Mouse (Mus musculus) CD4-positive, CD25-positive, alpha-beta regulatory T cell, adult 2 months (primary cell): Measurements from ENCODE around the gene Pla1a.
"Not testable (repeated sequence)": the region's sequence is repeated elsewhere in the genome, so short reads cannot be mapped to it uniquely, and the experiment has no call there.

Source experiments
- DNase-seq: peaks from one replicate; pipeline ENCODE4 v3.0.0-alpha.2; 2012; ENCODE audit warnings: low read depth, low spot score

Pla1a gene

GRCm38 (mm10) chr16:38432498-38433425, at the start of gene Pla1a:
Gene Pla1a (minus strand): TSS chr16:38433145.
- no peak for DNase-seq

GRCm38 (mm10) chr16:38481327-38481726, 48.4 kb upstream of the Pla1a start:
- DNase-seq = no peak

- DNase-seq = no peak
Observed at GRCm38 (mm10) chr16:38478296-38478695, 45.4 kb upstream of the Pla1a start.

GRCm38 (mm10) chr16:38477241-38477608, 44.3 kb upstream of the Pla1a start:
- not testable (repeated sequence) for DNase-seq

GRCm38 (mm10) chr16:38476312-38477240, 43.6 kb upstream of the Pla1a start:
- DNase-seq = peak; percentile 63

- DNase-seq = no peak
Observed at GRCm38 (mm10) chr16:38475681-38476311, 42.9 kb upstream of the Pla1a start.

- no peak for DNase-seq
Observed at GRCm38 (mm10) chr16:38474677-38475286, 41.8 kb upstream of the Pla1a start.

GRCm38 (mm10) chr16:38473661-38474060, 40.7 kb upstream of the Pla1a start:
- no peak for DNase-seq

- no peak for DNase-seq
Observed at GRCm38 (mm10) chr16:38472507-38472873, 39.5 kb upstream of the Pla1a start.

- no peak for DNase-seq
Observed at GRCm38 (mm10) chr16:38471697-38472506, 39.0 kb upstream of the Pla1a start.

- no peak for DNase-seq
Observed at GRCm38 (mm10) chr16:38469437-38469836, 36.5 kb upstream of the Pla1a start.

GRCm38 (mm10) chr16:38468706-38469018, 35.7 kb upstream of the Pla1a start:
- no peak for DNase-seq

GRCm38 (mm10) chr16:38467917-38468705, 35.2 kb upstream of the Pla1a start:
- DNase-seq = no peak

- no peak for DNase-seq
Observed at GRCm38 (mm10) chr16:38467091-38467916, 34.4 kb upstream of the Pla1a start.

GRCm38 (mm10) chr16:38466089-38466488, 33.1 kb upstream of the Pla1a start:
- DNase-seq = no peak

- DNase-seq = no peak
Observed at GRCm38 (mm10) chr16:38463305-38463704, 30.4 kb upstream of the Pla1a start.

- no peak for DNase-seq
Observed at GRCm38 (mm10) chr16:38462161-38462560, 29.2 kb upstream of the Pla1a start.

- DNase-seq = no peak
Observed at GRCm38 (mm10) chr16:38461749-38462148, 28.8 kb upstream of the Pla1a start.

GRCm38 (mm10) chr16:38459990-38460389, 27.0 kb upstream of the Pla1a start:
- no peak for DNase-seq
